Mouse (Mus musculus): Measurements from ENCODE around the gene 1700010I14Rik. TPM values are rescaled to one million over a fixed set of nuclear protein-coding genes. Genes with fewer than 3 reads are reported as not detected.

1700010I14Rik gene
- total and polyA plus RNA-seq, 3 experiments, result 0.12 to 0.29 (median 0.23) TPM

DNA sequence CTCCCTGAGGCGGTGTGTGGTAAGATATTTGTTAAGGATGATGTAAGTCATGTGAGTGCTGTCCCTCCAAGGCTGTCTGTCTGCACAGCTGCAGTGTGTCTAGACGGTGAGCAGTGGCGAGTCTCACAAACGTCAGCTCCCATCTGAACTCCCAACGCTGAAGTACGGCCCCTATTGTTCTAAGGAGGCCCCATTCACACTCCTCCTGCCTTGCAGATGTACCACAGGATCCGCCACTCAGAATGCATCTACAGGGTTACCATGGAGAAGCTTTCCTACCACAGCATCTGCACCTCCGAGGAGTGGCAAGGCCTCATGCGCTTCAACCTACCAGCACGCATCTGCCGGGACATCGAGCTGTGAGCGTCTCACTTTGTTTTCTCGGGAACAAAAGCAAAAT is 26.5 kb upstream of the 1700010I14Rik start:
- Histone ChIP-seq H3K79me2 (replicated peaks; ENCODE audit: control insufficient read depth, insufficient read depth, low read length) (no peaks in the 10 kb centered on the region), H3K36me3 (ENCODE audit: control insufficient read depth, insufficient read depth, low read length) (no peaks in the 10 kb centered on the region), H3K27ac (no peak overlapping the region), H3K27me3 (ENCODE audit: control insufficient read depth, insufficient read depth, low read length) (no peaks in the 10 kb centered on the region), H3K4me3 (no peak overlapping the region), H3K9ac (ENCODE audit: low read depth, low read length) (no peak overlapping the region), H3K4me1 (ENCODE audit: control insufficient read depth, insufficient read depth, low read length) (no peaks in the 10 kb centered on the region)
- TF ChIP-seq POLR2A (IDR thresholded peaks at IDR 0.05; ENCODE audit: insufficient read depth, low read depth, low read length) (no peak), CTCF (IDR thresholded peaks at IDR 0.05) (no peak), EP300 (IDR thresholded peaks at IDR 0.05; ENCODE audit: insufficient read depth, low read depth, low read length) (no peak)
- intact Hi-C loops (cut with DNase I), result no loop called here
- DNase-seq, result no peak
- 79% methylated on average over 14 of the region's 14 CpGs for WGBS

- H3K4me1 ChIP-seq (ENCODE audit: control insufficient read depth, insufficient read depth, low read length), result no peaks in the 10 kb centered on the region
- TF ChIP-seq POLR2A (IDR thresholded peaks at IDR 0.05; ENCODE audit: insufficient read depth, low read depth, low read length), result no peak
- H3K36me3 ChIP-seq (ENCODE audit: control insufficient read depth, insufficient read depth, low read length), result no peaks in the 10 kb centered on the region
- H3K4me3 ChIP-seq, result no peak overlapping the region
- H3K27ac ChIP-seq, result no peak overlapping the region
- DNase-seq, result peak in 1 of 2 experiments; percentile 22
- no peaks in the 10 kb centered on the region for H3K79me2 ChIP-seq (replicated peaks; ENCODE audit: control insufficient read depth, insufficient read depth, low read length)
- no peaks in the 10 kb centered on the region for H3K27me3 ChIP-seq (ENCODE audit: control insufficient read depth, insufficient read depth, low read length)
- no peak overlapping the region for H3K9ac ChIP-seq (ENCODE audit: low read depth, low read length)
- intact Hi-C loops (cut with DNase I), result no loop called here
- 80% methylated on average over 6 of the region's 6 CpGs for WGBS
Measured at GRCm38 (mm10) chr17:8965177-8965576, 23.0 kb upstream of the 1700010I14Rik start.

GRCm38 (mm10) chr17:8972152-8972854 is 15.8 kb upstream of the 1700010I14Rik start:
- Histone ChIP-seq H3K27ac (no peak overlapping the region), H3K36me3 (ENCODE audit: control insufficient read depth, insufficient read depth, low read length) (no peaks in the 10 kb centered on the region), H3K9ac (ENCODE audit: low read depth, low read length) (no peak overlapping the region), H3K27me3 (ENCODE audit: control insufficient read depth, insufficient read depth, low read length) (no peaks in the 10 kb centered on the region), H3K4me3 (no peak overlapping the region), H3K79me2 (replicated peaks; ENCODE audit: control insufficient read depth, insufficient read depth, low read length) (no peaks in the 10 kb centered on the region), H3K4me1 (ENCODE audit: control insufficient read depth, insufficient read depth, low read length) (no peaks in the 10 kb centered on the region)
- 48% methylated on average over 12 of the region's 12 CpGs for WGBS
- no peak for TF ChIP-seq EP300 (IDR thresholded peaks at IDR 0.05; ENCODE audit: insufficient read depth, low read depth, low read length)
- no peak for TF ChIP-seq CTCF (IDR thresholded peaks at IDR 0.05)
- no peak for TF ChIP-seq POLR2A (IDR thresholded peaks at IDR 0.05; ENCODE audit: insufficient read depth, low read depth, low read length)
- DNase-seq, result no peak
- intact Hi-C loops (cut with DNase I), result no loop called here

GRCm38 (mm10) chr17:8973331-8973730 is 14.8 kb upstream of the 1700010I14Rik start:
- 56% methylated on average over 5 of the region's 5 CpGs for WGBS
- Histone ChIP-seq H3K36me3 (ENCODE audit: control insufficient read depth, insufficient read depth, low read length) (no peaks in the 10 kb centered on the region), H3K79me2 (replicated peaks; ENCODE audit: control insufficient read depth, insufficient read depth, low read length) (no peaks in the 10 kb centered on the region), H3K9ac (ENCODE audit: low read depth, low read length) (no peak overlapping the region), H3K27ac (no peak overlapping the region), H3K4me1 (ENCODE audit: control insufficient read depth, insufficient read depth, low read length) (no peaks in the 10 kb centered on the region), H3K27me3 (ENCODE audit: control insufficient read depth, insufficient read depth, low read length) (no peaks in the 10 kb centered on the region), H3K4me3 (no peak overlapping the region)
- intact Hi-C loops (cut with DNase I), result no loop called here
- TF ChIP-seq CTCF (IDR thresholded peaks at IDR 0.05) (no peak), EP300 (IDR thresholded peaks at IDR 0.05; ENCODE audit: insufficient read depth, low read depth, low read length) (no peak), POLR2A (IDR thresholded peaks at IDR 0.05; ENCODE audit: insufficient read depth, low read depth, low read length) (no peak)
- DNase-seq, result no peak

DNA sequence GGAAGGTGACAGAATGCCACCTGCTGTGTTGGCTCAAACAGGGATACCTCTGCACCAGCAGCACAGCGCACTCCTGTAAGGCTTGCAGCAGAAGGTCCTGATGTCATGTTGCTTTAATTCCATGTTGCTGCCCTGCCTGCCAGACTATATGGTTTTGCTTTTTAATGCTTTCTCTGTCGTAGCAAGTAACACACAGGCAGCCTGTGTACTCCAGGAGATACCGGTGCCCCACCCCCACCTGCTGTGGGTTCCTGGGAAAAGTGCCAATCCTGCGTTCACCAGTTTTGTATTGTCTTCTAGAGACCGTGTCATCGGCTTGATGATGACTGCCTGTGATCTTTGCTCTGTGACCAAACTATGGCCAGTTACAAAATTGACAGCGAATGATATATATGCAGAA is 13.7 kb upstream of the 1700010I14Rik start:
- H3K79me2 ChIP-seq (replicated peaks; ENCODE audit: control insufficient read depth, insufficient read depth, low read length), result no peaks in the 10 kb centered on the region
- no peaks in the 10 kb centered on the region for H3K36me3 ChIP-seq (ENCODE audit: control insufficient read depth, insufficient read depth, low read length)
- no peak overlapping the region for H3K9ac ChIP-seq (ENCODE audit: low read depth, low read length)
- H3K27me3 ChIP-seq (ENCODE audit: control insufficient read depth, insufficient read depth, low read length), result no peaks in the 10 kb centered on the region
- no peak for TF ChIP-seq POLR2A (IDR thresholded peaks at IDR 0.05; ENCODE audit: insufficient read depth, low read depth, low read length)
- no peak for TF ChIP-seq CTCF (IDR thresholded peaks at IDR 0.05)
- no peak for TF ChIP-seq EP300 (IDR thresholded peaks at IDR 0.05; ENCODE audit: insufficient read depth, low read depth, low read length)
- intact Hi-C loops (cut with DNase I), result no loop called here
- no peak overlapping the region for H3K27ac ChIP-seq
- 56% methylated on average over 7 of the region's 7 CpGs for WGBS
- H3K4me3 ChIP-seq, result no peak overlapping the region
- DNase-seq, result no peak
- no peaks in the 10 kb centered on the region for H3K4me1 ChIP-seq (ENCODE audit: control insufficient read depth, insufficient read depth, low read length)

GRCm38 (mm10) chr17:8974823-8975397 is 13.2 kb upstream of the 1700010I14Rik start:
- intact Hi-C loops (cut with DNase I), result no loop called here
- no peak overlapping the region for H3K4me3 ChIP-seq
- H3K79me2 ChIP-seq (replicated peaks; ENCODE audit: control insufficient read depth, insufficient read depth, low read length), result no peaks in the 10 kb centered on the region
- H3K27me3 ChIP-seq (ENCODE audit: control insufficient read depth, insufficient read depth, low read length), result no peaks in the 10 kb centered on the region
- no peaks in the 10 kb centered on the region for H3K4me1 ChIP-seq (ENCODE audit: control insufficient read depth, insufficient read depth, low read length)
- no peaks in the 10 kb centered on the region for H3K36me3 ChIP-seq (ENCODE audit: control insufficient read depth, insufficient read depth, low read length)
- no peak for DNase-seq
- WGBS, result 73% methylated on average over 6 of the region's 6 CpGs
- H3K9ac ChIP-seq (ENCODE audit: low read depth, low read length), result no peak overlapping the region
- no peak overlapping the region for H3K27ac ChIP-seq
- TF ChIP-seq EP300 (IDR thresholded peaks at IDR 0.05; ENCODE audit: insufficient read depth, low read depth, low read length) (no peak), POLR2A (IDR thresholded peaks at IDR 0.05; ENCODE audit: insufficient read depth, low read depth, low read length) (no peak), CTCF (IDR thresholded peaks at IDR 0.05) (no peak)
